Comparison of ENCODE assay signal across 14 mouse cellular contexts in the genomic region with DNA sequence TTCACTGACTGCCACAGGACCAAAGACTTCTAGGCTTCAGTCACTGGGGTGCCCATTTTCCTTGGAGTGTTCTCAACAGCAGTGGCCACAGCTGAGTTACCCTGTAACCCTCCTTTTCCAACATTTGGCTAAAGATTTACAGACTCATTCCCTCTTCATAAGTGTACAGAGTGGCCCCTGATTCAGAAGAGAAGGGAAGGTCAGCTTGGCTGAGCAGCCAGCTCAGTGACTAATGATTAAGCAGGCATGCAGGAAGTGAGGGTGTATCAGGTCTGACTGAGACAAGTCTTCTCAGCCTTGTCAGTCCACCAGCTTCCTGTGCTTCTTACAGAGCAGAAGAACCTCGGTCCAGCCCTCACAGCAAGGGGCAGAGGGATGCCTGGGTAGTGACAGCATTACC. TPM values are rescaled to one million over a fixed set of nuclear protein-coding genes. Genes with fewer than 3 reads are reported as not detected.
DNase-seq lines count a peak whose midpoint lies in the region; ATAC-seq and TF ChIP-seq lines count a peak whose summit lies in the region.
"Had no signal": no experiment of that assay in that cellular context is flagged by ENCODE, and none has a peak within 500 bp of the region (broad histone marks: within the 10 kb centered on the region; RNA-seq: fewer than 3 reads in every experiment).

No protein-coding gene starts in this region.

- no peaks in the 10 kb centered on the region for H3K36me3 ChIP-seq in kidney, embryonic 15.5 days
- H3K36me3 ChIP-seq in liver, embryonic 14.5 days (replicated peaks; ENCODE audit: control insufficient read depth, insufficient read depth, low read depth), result no peaks in the 10 kb centered on the region
- no peaks in the 10 kb centered on the region for H3K36me3 ChIP-seq in hindbrain, embryonic 11.5 days (ENCODE audit: control insufficient read depth, insufficient read depth, low read length)
- H3K36me3 ChIP-seq: limb, embryonic 13.5 days; midbrain, embryonic 10.5 days had no signal

- H3K4me2 ChIP-seq in kidney, embryonic 15.5 days, result no peak overlapping the region
- no peak overlapping the region; the same call in 1 of the 2 replicates for H3K4me2 ChIP-seq in liver, embryonic 14.5 days (ENCODE audit: low read depth)
- no peak overlapping the region for H3K4me2 ChIP-seq in hindbrain, embryonic 11.5 days (replicated peaks; ENCODE audit: low read depth, low read length)
- H3K4me2 ChIP-seq: limb, embryonic 13.5 days had no signal

- H3K9ac ChIP-seq in kidney, embryonic 15.5 days, result no peak overlapping the region
- H3K9ac ChIP-seq in liver, embryonic 14.5 days (replicated peaks), result no peak overlapping the region
- H3K9ac ChIP-seq in hindbrain, embryonic 11.5 days (ENCODE audit: low read depth, low read length), result no peak overlapping the region
- H3K9ac ChIP-seq: limb, embryonic 13.5 days had no signal

- peaks cover 15% of the 10 kb centered on the region; the same call in 1 of the 2 replicates for H3K4me1 ChIP-seq in kidney, embryonic 15.5 days
- H3K4me1 ChIP-seq in liver, embryonic 14.5 days (replicated peaks; ENCODE audit: control insufficient read depth in 2 of 2, insufficient read depth in 2 of 2, low read length in 1 of 2), result peaks cover 0 to 7% of the 10 kb centered on the region in 2 experiments; a peak in 1 of 4 replicates
- no peaks in the 10 kb centered on the region for H3K4me1 ChIP-seq in hindbrain, embryonic 11.5 days (replicated peaks; ENCODE audit: control insufficient read depth, insufficient read depth, low read length)
- H3K4me1 ChIP-seq: limb, embryonic 13.5 days; midbrain, embryonic 10.5 days had no signal

- peak; percentile 95 for ATAC-seq in kidney, embryonic 15.5 days (replicated peaks; ENCODE audit: low FRiP score)
- peak; percentile 59; the same call in 1 of the 2 replicates for ATAC-seq in liver, embryonic 14.5 days (ENCODE audit: insufficient read depth)
- no peak for ATAC-seq in hindbrain, embryonic 11.5 days (ENCODE audit: low FRiP score)

- 43% methylated on average over 1 of the region's 1 CpGs for WGBS in kidney, embryonic 15.5 days
- 0% methylated on average over 1 of the region's 1 CpGs for WGBS in liver, embryonic 14.5 days (ENCODE audit: insufficient replicate concordance)
- WGBS in hindbrain, embryonic 11.5 days, result 27% methylated on average over 1 of the region's 1 CpGs

- no peaks in the 10 kb centered on the region for H3K27me3 ChIP-seq in kidney, embryonic 15.5 days
- no peaks in the 10 kb centered on the region for H3K27me3 ChIP-seq in liver, embryonic 14.5 days (ENCODE audit: control insufficient read depth, insufficient read depth, low read length)
- H3K27me3 ChIP-seq in hindbrain, embryonic 11.5 days (ENCODE audit: control insufficient read depth, insufficient read depth, low read length), result no peaks in the 10 kb centered on the region
- H3K27me3 ChIP-seq: limb, embryonic 13.5 days had no signal

- no peaks in the 10 kb centered on the region for H3K9me3 ChIP-seq in kidney, embryonic 15.5 days (replicated peaks)
- no peaks in the 10 kb centered on the region for H3K9me3 ChIP-seq in liver, embryonic 14.5 days (ENCODE audit: control insufficient read depth, low read length)
- H3K9me3 ChIP-seq in hindbrain, embryonic 11.5 days (ENCODE audit: control insufficient read depth, low read length), result no peaks in the 10 kb centered on the region
- H3K9me3 ChIP-seq: limb, embryonic 13.5 days; midbrain, embryonic 10.5 days had no signal

- no peak for TF ChIP-seq EP300 in liver, embryonic 14.5 days (IDR thresholded peaks at IDR 0.05; ENCODE audit: low read depth)

- H3K27ac ChIP-seq in kidney, embryonic 15.5 days, result peak overlapping the region; percentile 92
- H3K27ac ChIP-seq in liver, embryonic 14.5 days, result no peak overlapping the region
- no peak overlapping the region for H3K27ac ChIP-seq in hindbrain, embryonic 11.5 days (ENCODE audit: low read depth, low read length)
- H3K27ac ChIP-seq: limb, embryonic 13.5 days; midbrain, embryonic 10.5 days had no signal

- peak; percentile 36 for DNase-seq in Muller cell, postnatal 12 days (ENCODE audit: inconsistent ontology term)
- DNase-seq in adrenal gland, postnatal 36 days, result peak; percentile 26 to 35
- peak in 1 of 3 experiments; percentile 9 for DNase-seq in liver, embryonic 14.5 days (ENCODE audit: low read depth in 3 of 3, low spot score in 3 of 3)
- DNase-seq in hindbrain, embryonic 11.5 days (ENCODE audit: low spot score), result no peak
- DNase-seq in cerebellum, postnatal 4 days (ENCODE audit: low spot score in 2 of 2), result no peak
- no peak for DNase-seq in layer of hippocampus, postnatal 10 days (ENCODE audit: low spot score in 2 of 2)
- DNase-seq: cerebellum, adult 9-11 months had no signal

- no peak overlapping the region for H3K4me3 ChIP-seq in kidney, embryonic 15.5 days (replicated peaks)
- no peak overlapping the region for H3K4me3 ChIP-seq in liver, embryonic 14.5 days (ENCODE audit: insufficient read depth in 1 of 2, low read depth in 2 of 2, low read length in 2 of 2)
- no peak overlapping the region for H3K4me3 ChIP-seq in hindbrain, embryonic 11.5 days (ENCODE audit: low read depth, low read length)
- H3K4me3 ChIP-seq: limb, embryonic 13.5 days; midbrain, embryonic 10.5 days had no signal

- TF ChIP-seq CTCF in liver, embryonic 14.5 days (IDR thresholded peaks at IDR 0.05; ENCODE audit: low read depth), result no peak

RNA-seq across cellular contexts. Expression of a gene that starts 2.6 kb away (rescaled TPM):
- total RNA-seq in adrenal gland, postnatal 36 days (2021), result not detected
- polyA plus RNA-seq in kidney, embryonic 15.5 days (2015; fragmentation: Nextera tagmentation; extraction: Ambion mirVana), result 19.0 and 19.2 TPM in 2 replicates
- not detected in 2 replicates for polyA plus RNA-seq in liver, embryonic 14.5 days (2012; rRNA removed)
- not detected in 2 replicates for polyA plus RNA-seq in liver, embryonic 14.5 days (2014; fragmentation: Nextera tagmentation; extraction: Ambion mirVana)
- polyA plus RNA-seq in hindbrain, embryonic 11.5 days (2014; fragmentation: Nextera tagmentation; extraction: Ambion mirVana), result not detected in 2 replicates
- not detected for total RNA-seq in layer of hippocampus, postnatal 10 days (2021)
- total RNA-seq: heart, adult 8-10 months; hematopoietic stem cell, adult 5-6 weeks; layer of hippocampus, adult 8-10 months; MEL had no signal
- polyA plus RNA-seq: limb, embryonic 13.5 days; midbrain, embryonic 10.5 days had no signal

RNA-seq across cellular contexts. Expression of a gene that starts 24.3 kb away (rescaled TPM):
- total RNA-seq in adrenal gland, postnatal 36 days (2021), result under 1 TPM; 0.20 to 0.26 TPM
- 0.78 and 1.6 TPM in 2 replicates for polyA plus RNA-seq in kidney, embryonic 15.5 days (2015; fragmentation: Nextera tagmentation; extraction: Ambion mirVana)
- polyA plus RNA-seq in liver, embryonic 14.5 days (2012; rRNA removed), result 1.2 and 1.4 TPM in 2 replicates
- 1.0 and 1.2 TPM in 2 replicates for polyA plus RNA-seq in liver, embryonic 14.5 days (2014; fragmentation: Nextera tagmentation; extraction: Ambion mirVana)
- not detected in 2 replicates for polyA plus RNA-seq in hindbrain, embryonic 11.5 days (2014; fragmentation: Nextera tagmentation; extraction: Ambion mirVana)
- under 1 TPM; 0.14 to 0.16 TPM for total RNA-seq in layer of hippocampus, postnatal 10 days (2021)
- total RNA-seq: heart, adult 8-10 months; hematopoietic stem cell, adult 5-6 weeks; MEL had no signal

RNA-seq across cellular contexts. Expression of a gene that starts 52.5 kb away (rescaled TPM):
- total RNA-seq in adrenal gland, postnatal 36 days (2021), result 10 to 100 TPM; 35.8 to 36.6 TPM
- polyA plus RNA-seq in kidney, embryonic 15.5 days (2015; fragmentation: Nextera tagmentation; extraction: Ambion mirVana), result 22.1 and 26.1 TPM in 2 replicates
- polyA plus RNA-seq in liver, embryonic 14.5 days (2012; rRNA removed), result 9.2 and 9.9 TPM in 2 replicates
- 7.8 and 9.8 TPM in 2 replicates for polyA plus RNA-seq in liver, embryonic 14.5 days (2014; fragmentation: Nextera tagmentation; extraction: Ambion mirVana)
- polyA plus RNA-seq in hindbrain, embryonic 11.5 days (2014; fragmentation: Nextera tagmentation; extraction: Ambion mirVana), result 34.2 and 34.8 TPM in 2 replicates
- 10 to 100 TPM in 1 of 2 experiments, 1 to 10 TPM in 1; 9.0 to 10.4 TPM for total RNA-seq in layer of hippocampus, postnatal 10 days (2021)

RNA-seq across cellular contexts. Expression of a gene that starts 53.7 kb away (rescaled TPM):
- total RNA-seq in adrenal gland, postnatal 36 days (2021), result 1 to 10 TPM; 4.6 to 7.1 TPM
- polyA plus RNA-seq in kidney, embryonic 15.5 days (2015; fragmentation: Nextera tagmentation; extraction: Ambion mirVana), result 6.5 and 7.3 TPM in 2 replicates
- 2.2 and 2.6 TPM in 2 replicates for polyA plus RNA-seq in liver, embryonic 14.5 days (2012; rRNA removed)
- 0.47 and 0.62 TPM in 2 replicates for polyA plus RNA-seq in liver, embryonic 14.5 days (2014; fragmentation: Nextera tagmentation; extraction: Ambion mirVana)
- 3.3 and 5.3 TPM in 2 replicates for polyA plus RNA-seq in hindbrain, embryonic 11.5 days (2014; fragmentation: Nextera tagmentation; extraction: Ambion mirVana)
- total RNA-seq in layer of hippocampus, postnatal 10 days (2021), result 1 to 10 TPM; 4.8 to 5.6 TPM

Comparison
In these comparisons a context has a peak if more than half of its experiments do, and no peak if none do; other contexts are left out.
1. DNase-seq: peak in Muller cell, postnatal 12 days (single experiment) and adrenal gland, postnatal 36 days (2 of 2); none in hindbrain, embryonic 11.5 days (single experiment), cerebellum, postnatal 4 days (0 of 2) and layer of hippocampus, postnatal 10 days (0 of 2).
2. RNA of a gene that starts 2.6 kb away (polyA plus RNA-seq): 19.0 to 19.2 TPM in kidney, embryonic 15.5 days; not detected in liver, embryonic 14.5 days and not detected in hindbrain, embryonic 11.5 days; every median in the first group is over 10 times any median in the second.